Mouse (Mus musculus) urinary bladder, postnatal 10 days (tissue): ENCODE results near the gene Rplp2.
"Not testable (repeated sequence)": the region's sequence is repeated elsewhere in the genome, so short reads cannot be mapped to it uniquely, and the experiment has no call there.

Experiments used
- DNase-seq: peaks from one replicate; pipeline ENCODE4 v3.0.0; 2022; ENCODE audit warnings: low spot score

The Rplp2 gene

DNA sequence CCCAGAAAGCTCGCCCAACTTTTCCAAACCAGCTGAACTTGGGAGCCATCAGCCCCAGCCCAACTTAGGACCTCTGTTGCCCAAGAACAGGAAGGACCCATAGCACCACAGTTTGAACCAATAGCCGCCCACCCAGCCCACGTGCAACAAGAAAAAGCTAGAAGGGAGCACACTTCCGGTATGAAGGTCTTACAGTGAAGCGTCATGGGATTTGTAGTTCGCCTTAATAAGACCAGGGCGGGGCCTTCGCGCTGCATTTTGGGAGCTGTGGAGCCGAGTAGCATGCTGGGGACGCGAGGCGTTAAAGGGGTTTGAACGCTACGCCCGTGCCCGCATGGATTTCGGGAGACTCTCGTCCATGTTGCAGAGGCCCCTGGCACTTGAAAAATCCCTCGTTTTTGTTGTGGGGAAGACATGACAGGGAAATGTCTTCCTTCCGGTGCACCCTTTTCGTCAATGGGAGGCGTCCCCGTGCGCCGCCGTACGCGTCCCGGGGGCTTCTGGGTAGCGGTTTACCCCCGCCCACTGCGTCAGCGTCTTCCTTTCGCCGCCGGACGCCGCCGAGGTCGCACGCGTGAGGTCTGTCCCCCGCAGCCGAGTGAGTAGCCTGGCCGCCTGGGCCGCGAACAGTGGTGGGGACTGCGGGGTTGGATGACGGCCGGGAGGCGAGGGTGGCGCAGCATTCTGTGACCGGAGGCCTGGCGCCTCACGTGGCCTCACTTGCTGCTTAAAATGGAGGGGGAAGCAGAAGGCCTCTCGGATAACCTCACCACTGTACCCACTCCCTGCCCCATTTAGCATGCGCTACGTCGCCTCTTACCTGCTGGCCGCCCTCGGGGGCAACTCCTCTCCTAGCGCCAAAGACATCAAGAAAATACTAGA, at the start of gene Rplp2:
Rplp2 (plus strand) TSS at position 261 of the 882 bp plus-strand sequence.
- peak; percentile 77 for DNase-seq

DNA sequence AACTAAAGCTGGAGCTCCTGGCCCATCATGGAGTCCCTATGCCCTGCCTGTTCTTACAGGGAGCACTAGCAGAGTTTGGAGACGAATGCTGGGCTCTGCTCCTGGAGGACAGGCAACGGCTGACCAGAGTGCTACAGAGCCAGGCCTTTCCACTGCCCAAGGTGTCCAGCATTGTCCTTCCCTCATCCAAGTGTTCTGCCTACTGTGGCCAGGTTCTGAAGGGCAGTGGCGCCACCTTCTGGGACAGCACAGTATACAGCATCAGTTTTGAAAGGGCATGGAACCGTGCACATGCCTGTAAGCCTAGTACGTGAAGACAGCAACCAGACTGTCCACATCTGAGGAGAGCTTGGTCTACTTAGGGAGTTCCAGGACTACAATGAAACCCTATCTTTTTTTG, 43.9 kb upstream of the Rplp2 start:
- DNase-seq = no peak

DNA sequence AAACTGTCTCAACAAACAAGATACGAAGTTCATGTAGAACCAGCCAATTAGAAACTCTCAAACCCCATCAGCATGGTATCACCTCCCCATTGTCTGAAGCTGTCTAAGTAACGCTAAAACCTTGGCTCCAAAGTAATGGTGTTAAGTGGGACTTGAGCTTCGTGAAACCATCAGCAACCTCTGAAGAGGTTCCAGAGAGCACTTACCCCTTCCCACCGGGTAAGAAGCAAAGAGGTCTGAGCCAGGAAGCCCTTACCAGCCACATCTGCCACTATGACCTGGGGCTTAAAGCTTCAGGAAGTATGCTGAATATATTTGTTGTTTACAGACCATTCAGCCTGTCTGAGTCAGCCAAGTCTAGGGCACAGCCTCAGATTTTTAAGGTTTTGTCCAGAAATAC, 41.7 kb upstream of the Rplp2 start:
- DNase-seq = no peak

DNA sequence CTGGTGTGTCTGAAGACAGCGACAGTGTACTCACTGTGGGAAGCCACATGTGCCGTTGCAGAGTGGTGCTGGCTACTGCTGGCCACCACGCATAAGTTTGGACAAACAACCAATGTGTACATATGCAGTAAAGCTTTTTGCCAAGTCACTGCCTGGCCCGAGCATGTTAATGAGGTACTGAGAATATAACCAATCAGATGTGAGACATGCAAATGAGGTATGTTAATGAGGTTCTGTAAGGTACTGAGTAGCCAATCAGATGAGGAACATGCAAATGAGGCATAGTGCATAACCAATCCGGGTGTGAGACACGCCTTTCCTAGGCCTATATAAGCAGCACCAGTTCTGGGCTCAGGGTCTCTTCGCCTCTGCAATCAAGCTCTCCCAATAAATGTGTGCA, 39.5 kb upstream of the Rplp2 start:
- DNase-seq = not testable (repeated sequence)

- DNase-seq = peak; percentile 68
These were observed 38.3 kb upstream of the Rplp2 start for GRCm38 (mm10) chr7:141408833-141409232.

DNA sequence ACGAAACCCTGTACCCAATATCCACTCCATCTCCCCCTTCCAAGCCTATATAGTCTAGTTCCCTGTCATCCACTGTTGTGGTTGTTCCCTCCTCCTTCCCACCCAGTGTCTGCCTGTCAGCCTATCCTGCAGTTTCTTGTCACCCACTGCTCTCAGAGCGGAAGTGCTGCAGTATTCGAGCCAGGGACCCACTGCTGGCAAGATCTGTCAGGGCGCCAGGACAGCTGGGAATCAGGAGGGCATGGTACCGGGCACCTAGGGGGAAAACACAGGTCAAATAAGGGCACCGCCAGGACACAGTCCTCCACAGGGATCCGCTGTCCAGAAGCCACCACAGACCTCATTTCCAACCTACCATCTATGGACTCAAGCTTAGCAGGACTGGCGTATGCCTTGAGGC, 36.5 kb upstream of the Rplp2 start:
- DNase-seq = no peak

DNA sequence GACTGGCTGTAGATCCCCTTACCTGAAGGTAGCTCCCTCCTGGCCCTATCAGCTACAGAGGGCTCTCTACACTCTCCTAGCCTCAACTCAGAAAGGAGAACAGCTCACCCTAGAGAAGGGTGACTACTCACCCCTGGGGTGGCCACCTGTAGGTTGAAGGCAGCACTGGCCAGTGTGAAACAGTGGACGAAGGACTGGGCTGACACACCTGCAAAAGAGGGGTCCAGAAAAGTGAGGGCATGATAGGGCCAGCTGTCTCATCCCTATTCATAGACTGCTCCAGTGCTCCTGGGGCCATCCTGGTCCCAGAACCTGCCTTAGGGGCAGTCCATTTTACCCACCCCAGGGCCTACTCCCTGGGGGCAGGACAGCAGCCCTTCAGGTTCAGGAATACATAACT, 35.5 kb upstream of the Rplp2 start:
- DNase-seq = no peak

GRCm38 (mm10) chr7:141413331-141413730, 33.8 kb upstream of the Rplp2 start:
- DNase-seq = no peak

- DNase-seq = peak; percentile 100
These were observed 33.2 kb upstream of the Rplp2 start, which contains the start of gene Gatd1 for GRCm38 (mm10) chr7:141413809-141414584. Gatd1 (minus strand) TSS chr7:141414136.

DNA sequence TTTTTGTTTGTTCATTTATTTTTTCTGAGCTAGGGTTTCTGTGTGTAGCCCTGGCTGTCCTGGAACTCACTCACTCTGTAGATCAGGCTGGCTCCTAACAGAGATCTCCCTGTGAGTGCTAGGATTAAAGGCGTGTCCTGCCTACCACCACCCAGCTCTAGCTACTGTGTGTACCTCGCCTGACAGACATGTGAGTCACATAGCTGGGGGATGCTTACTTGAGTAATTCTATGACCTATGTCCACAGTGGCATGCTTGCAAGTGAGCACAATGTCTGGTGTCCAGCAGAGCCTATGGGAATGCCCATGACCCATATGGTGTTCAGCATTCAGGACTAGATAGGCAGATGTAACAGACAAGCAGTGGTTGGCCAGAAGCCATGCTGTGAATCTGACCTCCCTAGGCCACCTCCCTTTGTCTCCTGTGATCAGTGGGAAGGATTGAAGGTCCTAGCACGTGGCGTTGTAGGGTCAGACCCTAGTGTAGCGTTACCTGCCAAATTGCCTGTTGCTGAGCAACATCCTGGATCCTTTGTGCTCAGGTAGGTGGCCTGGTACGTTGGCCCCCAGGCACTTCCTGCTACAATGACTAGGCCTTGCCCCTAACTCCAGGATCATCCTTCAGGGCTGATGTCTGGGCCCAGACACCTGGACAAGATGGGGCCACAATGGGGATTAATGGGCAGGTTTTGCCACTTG, 30.9 kb upstream of the Rplp2 start:
- DNase-seq = no peak

DNA sequence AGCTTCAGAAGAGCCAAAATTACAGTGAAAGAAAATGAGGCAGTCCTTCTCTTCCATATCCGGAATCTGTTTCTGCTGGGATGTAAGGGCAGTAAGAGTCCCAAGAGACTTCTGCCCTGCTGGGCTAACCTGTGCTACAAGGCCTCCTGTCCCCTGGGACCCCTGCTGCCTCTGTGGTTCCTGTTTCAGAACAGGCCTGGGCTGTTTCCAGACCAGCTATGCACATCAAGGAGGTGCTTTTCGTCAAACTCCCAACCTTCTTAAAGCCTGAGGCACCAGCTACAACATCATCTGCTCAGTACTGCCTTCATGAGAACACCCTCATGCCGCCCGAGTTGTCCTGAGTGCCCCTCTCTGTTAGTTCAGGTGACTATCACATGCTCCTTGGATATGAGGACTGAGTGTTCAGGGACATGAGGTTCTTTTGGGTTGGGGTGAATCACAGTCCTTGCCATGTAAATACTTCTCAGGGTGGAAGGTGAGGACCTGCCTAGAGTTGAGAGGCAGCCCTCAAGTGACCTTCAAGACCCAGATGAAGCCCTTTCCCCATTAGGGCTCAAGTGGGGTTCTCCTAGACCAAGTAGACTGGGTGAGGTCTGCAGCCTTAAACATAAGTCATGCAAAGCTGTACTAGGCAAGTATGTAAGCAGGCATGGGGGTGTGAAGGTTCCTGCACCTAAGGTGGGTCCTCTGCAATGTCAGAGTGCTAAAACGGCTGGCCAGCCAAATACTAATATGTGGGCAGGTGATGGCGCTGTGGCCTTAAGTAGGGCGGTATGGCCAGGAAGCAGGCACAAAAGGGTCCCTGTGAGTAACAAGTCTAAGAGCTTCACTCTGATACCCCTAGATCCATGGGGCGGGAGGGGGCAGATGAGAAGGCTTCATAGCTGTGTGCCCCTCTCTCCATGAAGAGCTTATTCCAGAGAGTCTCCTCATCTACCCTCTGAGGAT, 29.2 kb upstream of the Rplp2 start:
- no peak for DNase-seq

- no peak for DNase-seq
These were observed 28.2 kb upstream of the Rplp2 start for GRCm38 (mm10) chr7:141418970-141419369.

- no peak for DNase-seq
These were observed 27.0 kb upstream of the Rplp2 start for GRCm38 (mm10) chr7:141420030-141420702.

DNA sequence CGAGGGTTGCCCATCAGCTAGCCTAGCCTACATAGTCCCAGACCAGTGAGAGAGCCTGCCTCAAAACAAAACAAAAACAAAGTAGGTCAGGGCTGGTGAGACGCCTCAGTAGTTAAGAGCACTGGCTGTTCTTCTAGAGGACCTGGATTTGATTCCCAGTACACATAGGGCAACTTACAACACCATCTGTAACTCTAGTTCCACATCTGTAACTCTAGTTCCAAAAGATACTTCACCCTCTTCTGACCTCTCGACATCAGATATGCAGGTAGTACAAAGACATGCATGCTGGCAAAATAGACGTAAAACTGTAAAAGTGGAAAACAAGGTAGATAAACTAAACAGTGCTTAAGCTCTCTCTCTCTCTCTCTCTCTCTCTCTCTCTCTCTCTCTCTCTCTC, 23.4 kb upstream of the Rplp2 start:
- DNase-seq = no peak

- DNase-seq = no peak
These were observed 20.0 kb upstream of the Rplp2 start for GRCm38 (mm10) chr7:141426948-141427730.

DNA sequence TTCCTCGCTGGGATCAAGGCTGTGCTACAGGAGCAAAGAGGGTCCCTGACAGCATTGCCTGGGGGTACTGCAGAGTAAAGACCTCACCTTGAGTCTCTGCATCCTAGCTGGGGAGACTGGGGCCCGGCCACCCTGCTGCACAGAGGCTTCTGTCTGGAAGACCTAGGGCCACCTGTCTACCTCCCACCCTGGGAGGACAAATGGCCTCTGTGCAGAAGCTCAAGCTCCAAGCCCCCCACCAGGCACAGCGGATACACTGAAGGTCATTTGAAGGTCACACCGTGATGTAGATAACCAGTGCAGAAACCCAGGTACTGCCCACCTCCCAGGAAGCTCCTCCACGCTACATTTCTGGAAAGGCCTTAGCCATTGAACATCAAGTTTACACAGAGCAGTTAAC, 18.5 kb upstream of the Rplp2 start:
- DNase-seq = no peak

DNA sequence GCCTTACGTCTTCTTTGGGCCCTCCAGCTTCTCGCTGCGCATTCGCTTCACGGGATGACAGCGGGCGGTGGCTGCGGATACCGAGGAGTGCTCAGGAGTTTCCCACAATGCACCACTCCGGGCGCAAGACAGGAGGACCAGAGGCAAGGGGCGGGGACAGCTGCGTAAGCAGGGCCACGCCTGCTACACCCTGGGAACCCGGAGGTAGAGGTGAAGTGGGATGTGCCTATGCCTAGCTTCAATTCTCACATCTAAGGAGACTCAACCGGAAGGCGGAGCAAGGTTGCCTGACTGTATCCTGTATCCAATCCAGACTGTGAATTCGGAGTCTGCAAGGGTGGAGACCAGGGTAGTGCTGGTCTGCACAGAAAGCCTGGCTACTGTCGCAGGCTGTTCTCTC, 17.9 kb upstream of the Rplp2 start, which contains the start of gene Cend1:
Cend1 (minus strand) TSS at position 182 of the 400 bp plus-strand sequence.
- no peak for DNase-seq

- no peak for DNase-seq
These were observed 17.2 kb upstream of the Rplp2 start for GRCm38 (mm10) chr7:141429840-141430584.

GRCm38 (mm10) chr7:141430585-141431240, 16.5 kb upstream of the Rplp2 start:
- DNase-seq = no peak
